In the genomic region with DNA sequence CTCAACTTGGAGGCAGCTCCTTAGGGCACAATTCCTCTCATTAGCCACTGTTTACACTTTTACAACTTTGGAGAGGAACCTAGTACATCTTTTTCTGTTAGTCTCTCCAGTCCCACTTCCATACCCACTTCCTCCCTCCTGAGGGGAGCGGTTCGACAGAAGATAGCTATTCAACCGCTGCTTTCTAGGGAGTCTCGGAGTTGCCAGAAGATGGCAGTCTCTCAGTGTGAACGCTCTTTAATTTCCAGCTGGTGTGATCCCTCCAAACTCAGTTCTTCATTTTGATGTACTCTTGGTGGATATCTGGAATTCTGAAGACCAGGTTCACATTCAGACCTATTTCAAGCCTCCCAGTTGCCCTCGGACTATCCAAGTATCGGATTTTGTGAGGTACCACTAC, we compare ENCODE assay signal across 11 mouse cellular contexts. TPM values are rescaled to one million over a fixed set of nuclear protein-coding genes. Genes with fewer than 3 reads are reported as not detected.
DNase-seq lines count a peak whose midpoint lies in the region; ATAC-seq and TF ChIP-seq lines count a peak whose summit lies in the region.
"Had no signal": no experiment of that assay in that cellular context is flagged by ENCODE, and none has a peak within 500 bp of the region (broad histone marks: within the 10 kb centered on the region; RNA-seq: fewer than 3 reads in every experiment).

No protein-coding gene starts in this region.

- no peak overlapping the region for H3K27ac ChIP-seq in heart, embryonic 10.5 days
- H3K27ac ChIP-seq in lung, embryonic 14.5 days (ENCODE audit: low read depth): no peak overlapping the region
- H3K27ac ChIP-seq in thymus, adult 2 months (ENCODE audit: control insufficient read depth, insufficient read depth, low read length): no peak overlapping the region
- no peak overlapping the region for H3K27ac ChIP-seq in intestine, embryonic 15.5 days

- ATAC-seq in lung, embryonic 14.5 days (ENCODE audit: insufficient read depth): no peak
- no peak for ATAC-seq in Patski
- ATAC-seq in megakaryocyte, adult 5-6 weeks (ENCODE audit: poor library complexity, severe bottlenecking): peak; percentile 47
- no peak; the same call in 1 of the 2 replicates for ATAC-seq in intestine, embryonic 15.5 days
- ATAC-seq: hindbrain, embryonic 16.5 days; midbrain, embryonic 16.5 days had no signal

- peak; percentile 20 for DNase-seq in heart, postnatal 4 days
- DNase-seq in heart, embryonic 10.5 days (ENCODE audit: low spot score): no peak
- peak; percentile 19 for DNase-seq in lung, embryonic 14.5 days
- no peak for DNase-seq in lung, postnatal 14 days
- no peak for DNase-seq in Patski (ENCODE audit: low read depth, low spot score)
- DNase-seq in thymus, adult 2 months: no peak
- DNase-seq: thymus, postnatal 36 days had no signal

- no peaks in the 10 kb centered on the region for H3K4me1 ChIP-seq in heart, embryonic 10.5 days
- H3K4me1 ChIP-seq in lung, embryonic 14.5 days (ENCODE audit: insufficient read depth): no peaks in the 10 kb centered on the region
- H3K4me1 ChIP-seq in thymus, adult 2 months (replicated peaks; ENCODE audit: control insufficient read depth, insufficient read depth, low read length): no peaks in the 10 kb centered on the region
- no peaks in the 10 kb centered on the region for H3K4me1 ChIP-seq in intestine, embryonic 15.5 days (replicated peaks)

- H3K4me2 ChIP-seq in lung, embryonic 14.5 days: no peak overlapping the region
- no peak overlapping the region for H3K4me2 ChIP-seq in intestine, embryonic 15.5 days (replicated peaks)

- no peak overlapping the region for H3K4me3 ChIP-seq in heart, embryonic 10.5 days
- no peak overlapping the region for H3K4me3 ChIP-seq in lung, embryonic 14.5 days (ENCODE audit: low read depth, low read length)
- H3K4me3 ChIP-seq in thymus, adult 2 months (ENCODE audit: control insufficient read depth, insufficient read depth, low read length): no peak overlapping the region
- no peak overlapping the region for H3K4me3 ChIP-seq in intestine, embryonic 15.5 days (replicated peaks)

- WGBS in heart, embryonic 10.5 days: 59% methylated on average over 7 of the region's 7 CpGs
- 70% methylated on average over 7 of the region's 7 CpGs for WGBS in lung, embryonic 14.5 days
- 70% methylated on average over 7 of the region's 7 CpGs for WGBS in thymus, adult 2 months
- WGBS in intestine, embryonic 15.5 days: 78% methylated on average over 7 of the region's 7 CpGs

- no peak for TF ChIP-seq POLR2A in thymus, adult 2 months (IDR thresholded peaks at IDR 0.05; ENCODE audit: control insufficient read depth, extremely low read depth, insufficient read depth, low read length, poor library complexity)

- no peaks in the 10 kb centered on the region for H3K9me3 ChIP-seq in heart, embryonic 10.5 days
- no peaks in the 10 kb centered on the region for H3K9me3 ChIP-seq in lung, embryonic 14.5 days (ENCODE audit: low read depth, low read length)
- no peaks in the 10 kb centered on the region for H3K9me3 ChIP-seq in intestine, embryonic 15.5 days

- POLR2A ChIA-PET in Patski (lab: Charles Lee): no interaction called here

- in situ Hi-C loops in Patski (cut with MboI; ENCODE audit: low pct_unique_long_range_greater_than_20kb): no loop called here

- H3K9ac ChIP-seq in lung, embryonic 14.5 days: no peak overlapping the region
- H3K9ac ChIP-seq in intestine, embryonic 15.5 days: no peak overlapping the region

- H3K36me3 ChIP-seq in heart, embryonic 10.5 days: peaks cover 38% of the 10 kb centered on the region
- peaks cover 43% of the 10 kb centered on the region for H3K36me3 ChIP-seq in lung, embryonic 14.5 days (ENCODE audit: insufficient read depth)
- no peaks in the 10 kb centered on the region for H3K36me3 ChIP-seq in thymus, adult 2 months (ENCODE audit: control insufficient read depth, insufficient read depth, low read length)
- H3K36me3 ChIP-seq in intestine, embryonic 15.5 days: no peaks in the 10 kb centered on the region; the same call in 1 of the 2 replicates

- CTCF ChIA-PET in Patski (lab: Charles Lee): interaction anchor here (1.3 to 1.4 kb wide), 2 partner anchors 13 to 14 kb away, joined by 3 read pairs; no protein-coding TSS in a partner anchor

- H3K27me3 ChIP-seq in heart, embryonic 10.5 days (ENCODE audit: insufficient read depth, poor library complexity, severe bottlenecking): no peaks in the 10 kb centered on the region
- H3K27me3 ChIP-seq in lung, embryonic 14.5 days (ENCODE audit: insufficient read depth, low read length): no peaks in the 10 kb centered on the region
- no peaks in the 10 kb centered on the region for H3K27me3 ChIP-seq in Patski
- no peaks in the 10 kb centered on the region; the same call in 1 of the 2 replicates for H3K27me3 ChIP-seq in thymus, adult 2 months (ENCODE audit: control insufficient read depth, insufficient read depth, low read length)
- H3K27me3 ChIP-seq in intestine, embryonic 15.5 days (replicated peaks): no peaks in the 10 kb centered on the region

- TF ChIP-seq CTCF in lung, embryonic 14.5 days (IDR thresholded peaks at IDR 0.05; ENCODE audit: low read depth): peak; percentile 22; the same call in 1 of the 2 replicates
- peak; percentile 29 for TF ChIP-seq CTCF in Patski (IDR thresholded peaks at IDR 0.05)
- TF ChIP-seq CTCF in thymus, adult 2 months (IDR thresholded peaks at IDR 0.05; ENCODE audit: borderline replicate concordance, control insufficient read depth, extremely low read depth, insufficient read depth, low read length, poor library complexity): no peak

RNA-seq across cellular contexts. Expression of gene Fkbp9, which starts 18.5 kb away (rescaled TPM):
- 100 to 1,000 TPM; 130 to 135 TPM for total RNA-seq in heart, postnatal 4 days (2021)
- 122 and 142 TPM in 2 replicates for polyA plus RNA-seq in heart, embryonic 10.5 days (2016; fragmentation: Nextera tagmentation; extraction: Ambion mirVana)
- 178 and 186 TPM in 2 replicates for polyA plus RNA-seq in lung, embryonic 14.5 days (2014; fragmentation: Nextera tagmentation; extraction: Ambion mirVana)
- polyA plus RNA-seq in Patski (2021): 169 TPM
- total RNA-seq in megakaryocyte, adult 5-6 weeks (2015): 0.20 and 0.91 TPM in 2 replicates
- 0.73 and 1.2 TPM in 2 replicates for total RNA-seq in megakaryocyte, adult 5-6 weeks (2017)
- 7.4 and 11.1 TPM in 2 replicates for polyA plus RNA-seq in thymus, adult 2 months (2012; rRNA removed)
- polyA plus RNA-seq in intestine, embryonic 15.5 days (2015; fragmentation: Nextera tagmentation; extraction: Ambion mirVana): 106 and 109 TPM in 2 replicates

RNA-seq across cellular contexts. Expression of gene Kbtbd2, which starts 52.7 kb away (rescaled TPM):
- 10 to 100 TPM; 43.7 to 44.9 TPM for total RNA-seq in heart, postnatal 4 days (2021)
- polyA plus RNA-seq in heart, embryonic 10.5 days (2016; fragmentation: Nextera tagmentation; extraction: Ambion mirVana): 35.8 and 39.9 TPM in 2 replicates
- 33.5 and 33.9 TPM in 2 replicates for polyA plus RNA-seq in lung, embryonic 14.5 days (2014; fragmentation: Nextera tagmentation; extraction: Ambion mirVana)
- polyA plus RNA-seq in Patski (2021): 27.7 TPM
- 36.8 and 40.0 TPM in 2 replicates for total RNA-seq in megakaryocyte, adult 5-6 weeks (2015)
- 36.1 and 37.0 TPM in 2 replicates for total RNA-seq in megakaryocyte, adult 5-6 weeks (2017)
- 16.3 and 17.4 TPM in 2 replicates for polyA plus RNA-seq in thymus, adult 2 months (2012; rRNA removed)
- polyA plus RNA-seq in intestine, embryonic 15.5 days (2015; fragmentation: Nextera tagmentation; extraction: Ambion mirVana): 20.9 and 23.5 TPM in 2 replicates

Comparison
In these comparisons a context has a peak if more than half of its experiments do, and no peak if none do; other contexts are left out.
1. DNase-seq: peak in heart, postnatal 4 days (single experiment) and lung, embryonic 14.5 days (single experiment); none in heart, embryonic 10.5 days (single experiment), lung, postnatal 14 days (single experiment), Patski (single experiment) and thymus, adult 2 months (single experiment).